Mouse (Mus musculus) liver, embryonic 14.5 days (tissue): ENCODE measurements around the gene Esp3. TPM values are rescaled to one million over a fixed set of nuclear protein-coding genes. Genes with fewer than 3 reads are reported as not detected.

Experiments
- polyA plus RNA-seq, 2 experiments: library from polyadenylated mRNA; depleted of rRNA in 1 of 2; stranded (reverse) in 1 of 2; unstranded in 1 of 2; fragments of >200 nt; fragmentation: Nextera tagmentation in 1 of 2; extraction: Ambion mirVana in 1 of 2; gene quantifications; 2 replicates each; pipeline versions ENCODE4 v1.2.1 to v1.2.3; 2012 to 2014

Esp3 gene
- polyA plus RNA-seq, 2 experiments, result not detected

Other genes starting within 250 kb of the Esp3 start
- not detected in 2 replicates for gene Esp8, start 112.1 kb upstream of the Esp3 start, polyA plus RNA-seq (2012; rRNA removed)
- not detected in 2 replicates for gene Esp8, start 112.1 kb upstream of the Esp3 start, polyA plus RNA-seq (2014; fragmentation: Nextera tagmentation; extraction: Ambion mirVana)
- gene Esp6, start 70.6 kb upstream of the Esp3 start, polyA plus RNA-seq (2012; rRNA removed), result not detected in 2 replicates
- gene Esp6, start 70.6 kb upstream of the Esp3 start, polyA plus RNA-seq (2014; fragmentation: Nextera tagmentation; extraction: Ambion mirVana), result not detected in 2 replicates
- gene Esp4, start 33.5 kb upstream of the Esp3 start, polyA plus RNA-seq (2012; rRNA removed), result not detected in 2 replicates
- not detected in 2 replicates for gene Esp4, start 33.5 kb upstream of the Esp3 start, polyA plus RNA-seq (2014; fragmentation: Nextera tagmentation; extraction: Ambion mirVana)
- gene Esp1, start 95.0 kb downstream of the Esp3 start, polyA plus RNA-seq (2012; rRNA removed), result not detected in 2 replicates
- not detected in 2 replicates for gene Esp1, start 95.0 kb downstream of the Esp3 start, polyA plus RNA-seq (2014; fragmentation: Nextera tagmentation; extraction: Ambion mirVana)
- 0.11 and 0.22 TPM in 2 replicates for gene Crisp2, start 174.9 kb downstream of the Esp3 start, polyA plus RNA-seq (2012; rRNA removed)
- gene Crisp2, start 174.9 kb downstream of the Esp3 start, polyA plus RNA-seq (2014; fragmentation: Nextera tagmentation; extraction: Ambion mirVana), result 0.29 and 0.43 TPM in 2 replicates
- gene Rhag, start 179.1 kb downstream of the Esp3 start, polyA plus RNA-seq (2012; rRNA removed), result 132 and 143 TPM in 2 replicates
- 209 and 210 TPM in 2 replicates for gene Rhag, start 179.1 kb downstream of the Esp3 start, polyA plus RNA-seq (2014; fragmentation: Nextera tagmentation; extraction: Ambion mirVana)
- 0.28 and 0.55 TPM in 2 replicates for gene 9130008F23Rik, start 248.5 kb downstream of the Esp3 start, polyA plus RNA-seq (2012; rRNA removed)
- 0.08 and 0.48 TPM in 2 replicates for gene 9130008F23Rik, start 248.5 kb downstream of the Esp3 start, polyA plus RNA-seq (2014; fragmentation: Nextera tagmentation; extraction: Ambion mirVana)